In the genomic region with DNA sequence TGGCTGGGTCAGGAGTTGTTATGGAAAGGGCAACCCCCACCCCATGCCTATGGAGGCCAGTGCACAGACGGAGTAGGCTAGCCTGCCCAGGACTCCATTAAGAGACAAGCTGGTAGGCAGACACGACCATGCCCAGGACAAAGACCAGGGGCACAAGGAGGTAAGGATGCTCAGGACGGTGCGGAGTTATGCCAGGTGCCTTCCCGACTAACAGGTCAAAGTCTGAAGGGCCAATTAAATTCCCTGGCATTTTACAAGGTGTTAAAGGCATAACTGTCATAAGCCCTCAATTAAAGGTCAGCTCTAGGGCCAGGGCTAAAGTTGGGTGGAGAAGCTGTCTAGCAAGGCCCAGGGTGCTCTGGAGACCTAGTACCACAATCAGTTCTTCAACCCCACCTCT, we compare ENCODE assay signal across 8 mouse cellular contexts. TPM values are rescaled to one million over a fixed set of nuclear protein-coding genes. Genes with fewer than 3 reads are reported as not detected.
A peak's percentile ranks its signal among the peaks of the same experiment; 100 is the strongest.
DNase-seq lines count a peak whose midpoint lies in the region; ATAC-seq lines count a peak whose summit lies in the region.

No protein-coding gene starts in this region.

- peak overlapping the region; percentile 89; the same call in 1 of the 2 replicates for H3K4me3 ChIP-seq in embryonic facial prominence, embryonic 14.5 days (ENCODE audit: low read depth, low read length)
- H3K4me3 ChIP-seq in hindbrain, embryonic 13.5 days: peak overlapping the region; percentile 91; the same call in 1 of the 2 replicates
- H3K4me3 ChIP-seq in midbrain, embryonic 13.5 days (replicated peaks): peak overlapping the region; percentile 97; the same call in 1 of the 2 replicates

- H3K4me2 ChIP-seq in embryonic facial prominence, embryonic 14.5 days (ENCODE audit: low read depth, low read length): peak overlapping the region; percentile 72
- H3K4me2 ChIP-seq in hindbrain, embryonic 13.5 days: peak overlapping the region; percentile 94
- peak overlapping the region; percentile 98 for H3K4me2 ChIP-seq in midbrain, embryonic 13.5 days (replicated peaks)

- no peak for ATAC-seq in embryonic facial prominence, embryonic 14.5 days (ENCODE audit: low read depth)
- ATAC-seq in hindbrain, embryonic 13.5 days (ENCODE audit: low FRiP score): no peak
- no peak for ATAC-seq in midbrain, embryonic 13.5 days

- H3K9ac ChIP-seq in embryonic facial prominence, embryonic 14.5 days (ENCODE audit: low read depth, low read length): peak overlapping the region; percentile 94
- peak overlapping the region; percentile 6; the same call in 1 of the 2 replicates for H3K9ac ChIP-seq in hindbrain, embryonic 13.5 days
- peak overlapping the region; percentile 3; the same call in 1 of the 2 replicates for H3K9ac ChIP-seq in midbrain, embryonic 13.5 days (replicated peaks)

- peaks cover 9% of the 10 kb centered on the region for H3K4me1 ChIP-seq in embryonic facial prominence, embryonic 14.5 days (ENCODE audit: control insufficient read depth, insufficient read depth, low read length)
- H3K4me1 ChIP-seq in hindbrain, embryonic 13.5 days (replicated peaks): peaks cover 27% of the 10 kb centered on the region
- H3K4me1 ChIP-seq in midbrain, embryonic 13.5 days (replicated peaks): peaks cover 22% of the 10 kb centered on the region

- 83% methylated on average over 5 of the region's 5 CpGs for WGBS in embryonic facial prominence, embryonic 14.5 days
- whole genome bisulfite sequencing in hindbrain, embryonic 13.5 days: 92% methylated on average over 5 of the region's 5 CpGs
- 90% methylated on average over 5 of the region's 5 CpGs for WGBS in midbrain, embryonic 13.5 days

- H3K27ac ChIP-seq in embryonic facial prominence, embryonic 14.5 days (replicated peaks; ENCODE audit: low read depth, low read length): no peak overlapping the region
- H3K27ac ChIP-seq in hindbrain, embryonic 13.5 days: no peak overlapping the region
- H3K27ac ChIP-seq in midbrain, embryonic 13.5 days: no peak overlapping the region

- H3K9me3 ChIP-seq in embryonic facial prominence, embryonic 14.5 days (ENCODE audit: control insufficient read depth, low read length): no peaks in the 10 kb centered on the region
- H3K9me3 ChIP-seq in hindbrain, embryonic 13.5 days: no peaks in the 10 kb centered on the region
- H3K9me3 ChIP-seq in midbrain, embryonic 13.5 days: no peaks in the 10 kb centered on the region

- peaks cover 20% of the 10 kb centered on the region for H3K36me3 ChIP-seq in embryonic facial prominence, embryonic 14.5 days (ENCODE audit: control insufficient read depth, insufficient read depth, low read length)
- H3K36me3 ChIP-seq in hindbrain, embryonic 13.5 days: peaks cover 22% of the 10 kb centered on the region
- peaks cover 22% of the 10 kb centered on the region for H3K36me3 ChIP-seq in midbrain, embryonic 13.5 days

- DNase-seq in kidney, adult 9 months: peak; percentile 43
- no peak for DNase-seq in kidney, postnatal 14 days
- DNase-seq in embryonic facial prominence, embryonic 14.5 days (ENCODE audit: low spot score): no peak
- no peak for DNase-seq in left cerebral cortex, adult 9 months (ENCODE audit: low spot score in 2 of 2)
- DNase-seq in adrenal gland, adult 8-10 months: no peak
- no peak for DNase-seq in testis, postnatal 10 days (ENCODE audit: low spot score)

- H3K27me3 ChIP-seq in embryonic facial prominence, embryonic 14.5 days (replicated peaks; ENCODE audit: control insufficient read depth, insufficient read depth, low read length): no peaks in the 10 kb centered on the region
- H3K27me3 ChIP-seq in hindbrain, embryonic 13.5 days: no peaks in the 10 kb centered on the region
- H3K27me3 ChIP-seq in midbrain, embryonic 13.5 days: no peaks in the 10 kb centered on the region

RNA-seq across cellular contexts. Expression of a gene that starts 2.1 kb away (rescaled TPM):
- 157 and 179 TPM in 2 replicates for polyA plus RNA-seq in embryonic facial prominence, embryonic 14.5 days (2014; fragmentation: Nextera tagmentation; extraction: Ambion mirVana)
- polyA plus RNA-seq in hindbrain, embryonic 13.5 days (2015; fragmentation: Nextera tagmentation; extraction: Ambion mirVana): 181 and 185 TPM in 2 replicates
- 194 and 201 TPM in 2 replicates for polyA plus RNA-seq in midbrain, embryonic 13.5 days (2015; fragmentation: Nextera tagmentation; extraction: Ambion mirVana)
- 100 to 1,000 TPM; 228 to 248 (median 236) TPM for total RNA-seq in adrenal gland, adult 8-10 months (2022)

Comparison
In these comparisons a context has a peak if more than half of its experiments do, and no peak if none do; other contexts are left out.
1. H3K9ac ChIP-seq: peak in every context shown above with its lines; median percentile 94 in embryonic facial prominence, embryonic 14.5 days; 6 in hindbrain, embryonic 13.5 days; 3 in midbrain, embryonic 13.5 days.